ENCODE assay signal across 10 mouse cellular contexts in genomic region chr17:32110424-32110823, GRCm38 (mm10). TPM values are rescaled to one million over a fixed set of nuclear protein-coding genes. Genes with fewer than 3 reads are reported as not detected.
DNase-seq lines count a peak whose midpoint lies in the region; ATAC-seq and TF ChIP-seq lines count a peak whose summit lies in the region.
"Had no signal": no experiment of that assay in that cellular context is flagged by ENCODE, and none has a peak within 500 bp of the region (broad histone marks: within the 10 kb centered on the region; RNA-seq: fewer than 3 reads in every experiment).

No protein-coding gene starts in this region.

- peak; percentile 97 for DNase-seq in heart, adult 11 months
- peak; percentile 77 for DNase-seq in urinary bladder, postnatal 14 days (ENCODE audit: low spot score)
- DNase-seq in urinary bladder, adult 2 months (ENCODE audit: low spot score) = no peak
- peak; percentile 59 to 64 for DNase-seq in kidney, adult 8-10 months
- DNase-seq in stomach, postnatal 0 days (ENCODE audit: low spot score) = peak; percentile 80
- DNase-seq in layer of hippocampus, adult 8-10 months (ENCODE audit: low spot score in 2 of 2) = no peak
- DNase-seq: gastrocnemius, postnatal 10 days had no signal

- no peak overlapping the region for H3K4me2 ChIP-seq in heart, embryonic 11.5 days
- H3K4me2 ChIP-seq in stomach, postnatal 0 days (replicated peaks; ENCODE audit: low read depth) = no peak overlapping the region
- no peak overlapping the region for H3K4me2 ChIP-seq in forebrain, embryonic 12.5 days
- H3K4me2 ChIP-seq: limb, embryonic 15.5 days had no signal

- no peak for TF ChIP-seq CTCF in stomach, postnatal 0 days (IDR thresholded peaks at IDR 0.05; ENCODE audit: low read depth)

- no peaks in the 10 kb centered on the region for H3K9me3 ChIP-seq in heart, embryonic 11.5 days (replicated peaks; ENCODE audit: control insufficient read depth, low read length)
- H3K9me3 ChIP-seq in stomach, postnatal 0 days (ENCODE audit: control insufficient read depth, low read length) = no peaks in the 10 kb centered on the region
- H3K9me3 ChIP-seq in forebrain, embryonic 12.5 days = no peaks in the 10 kb centered on the region
- H3K9me3 ChIP-seq: limb, embryonic 15.5 days had no signal

- ATAC-seq in heart, embryonic 11.5 days (replicated peaks; ENCODE audit: insufficient number of reproducible peaks, low FRiP score, low TSS enrichment) = no peak
- peak; percentile 64 for ATAC-seq in stomach, postnatal 0 days (ENCODE audit: low FRiP score, low TSS enrichment)
- ATAC-seq in forebrain, embryonic 12.5 days (ENCODE audit: low FRiP score) = no peak

- H3K27ac ChIP-seq in heart, embryonic 11.5 days (ENCODE audit: low read depth, low read length) = no peak overlapping the region
- H3K27ac ChIP-seq in stomach, postnatal 0 days (replicated peaks) = peak overlapping the region; percentile 61; the same call in 1 of the 2 replicates
- no peak overlapping the region for H3K27ac ChIP-seq in forebrain, embryonic 12.5 days
- H3K27ac ChIP-seq: limb, embryonic 15.5 days had no signal

- H3K9ac ChIP-seq in heart, embryonic 11.5 days (ENCODE audit: low read depth, low read length) = no peak overlapping the region
- no peak overlapping the region; the same call in 1 of the 2 replicates for H3K9ac ChIP-seq in stomach, postnatal 0 days (ENCODE audit: low read length)
- no peak overlapping the region for H3K9ac ChIP-seq in forebrain, embryonic 12.5 days
- H3K9ac ChIP-seq: limb, embryonic 15.5 days had no signal

- WGBS in heart, embryonic 11.5 days (ENCODE audit: insufficient replicate concordance) = 65% methylated on average over 2 of the region's 2 CpGs
- WGBS in stomach, postnatal 0 days = 27% methylated on average over 2 of the region's 2 CpGs
- WGBS in forebrain, embryonic 12.5 days = 57% methylated on average over 2 of the region's 2 CpGs

- TF ChIP-seq EP300 in stomach, postnatal 0 days (optimal IDR thresholded peaks at IDR 0.05) = no peak

- H3K36me3 ChIP-seq in heart, embryonic 11.5 days (ENCODE audit: control insufficient read depth, insufficient read depth, low read length) = no peaks in the 10 kb centered on the region
- no peaks in the 10 kb centered on the region for H3K36me3 ChIP-seq in stomach, postnatal 0 days (ENCODE audit: control insufficient read depth, insufficient read depth, low read length)
- no peaks in the 10 kb centered on the region for H3K36me3 ChIP-seq in forebrain, embryonic 12.5 days (replicated peaks)
- H3K36me3 ChIP-seq: limb, embryonic 15.5 days had no signal

- H3K4me3 ChIP-seq in heart, embryonic 11.5 days (ENCODE audit: low read depth, low read length) = no peak overlapping the region
- H3K4me3 ChIP-seq in stomach, postnatal 0 days (ENCODE audit: low read depth, low read length) = no peak overlapping the region
- no peak overlapping the region for H3K4me3 ChIP-seq in forebrain, embryonic 12.5 days (replicated peaks)
- H3K4me3 ChIP-seq: limb, embryonic 15.5 days had no signal

- H3K27me3 ChIP-seq in heart, embryonic 11.5 days (ENCODE audit: control insufficient read depth, insufficient read depth, low read length) = peaks cover 6% of the 10 kb centered on the region; the same call in 1 of the 2 replicates
- H3K27me3 ChIP-seq in stomach, postnatal 0 days (ENCODE audit: control insufficient read depth, insufficient read depth, low read length) = no peaks in the 10 kb centered on the region
- H3K27me3 ChIP-seq in forebrain, embryonic 12.5 days = peaks cover 24% of the 10 kb centered on the region

- H3K4me1 ChIP-seq in heart, embryonic 11.5 days (ENCODE audit: control insufficient read depth, insufficient read depth, low read length) = peaks cover 8% of the 10 kb centered on the region
- H3K4me1 ChIP-seq in stomach, postnatal 0 days (replicated peaks; ENCODE audit: control insufficient read depth, insufficient read depth) = peaks cover 6% of the 10 kb centered on the region; the same call in 1 of the 2 replicates
- H3K4me1 ChIP-seq in forebrain, embryonic 12.5 days = peaks cover 13% of the 10 kb centered on the region

RNA-seq across cellular contexts. Expression of gene Notch3, which starts 56.2 kb away (rescaled TPM):
- 6.8 and 6.9 TPM in 2 replicates for polyA plus RNA-seq in heart, embryonic 11.5 days (2014; fragmentation: Nextera tagmentation; extraction: Ambion mirVana)
- polyA plus RNA-seq in urinary bladder, adult 2 months (2012; rRNA removed) = 16.1 and 21.5 TPM in 2 replicates
- 3.9 and 4.0 TPM in 2 replicates for polyA plus RNA-seq in stomach, postnatal 0 days (2015; fragmentation: Nextera tagmentation; extraction: Ambion mirVana)
- total RNA-seq in layer of hippocampus, adult 8-10 months (2022) = 10 to 100 TPM in 2 of 4 experiments, 1 to 10 TPM in 2; 7.0 to 13.4 (median 9.5) TPM
- polyA plus RNA-seq in forebrain, embryonic 12.5 days (2016; fragmentation: Nextera tagmentation; extraction: Ambion mirVana) = 21.4 and 24.4 TPM in 2 replicates

Comparison
In these comparisons a context has a peak if more than half of its experiments do, and no peak if none do; other contexts are left out.
1. DNase-seq: peak in heart, adult 11 months (single experiment), urinary bladder, postnatal 14 days (single experiment), kidney, adult 8-10 months (2 of 2) and stomach, postnatal 0 days (single experiment); none in urinary bladder, adult 2 months (single experiment) and layer of hippocampus, adult 8-10 months (0 of 2).